Mouse (Mus musculus) brain, embryonic 14.5 days (tissue): ENCODE measurements around the gene Zdhhc24.

Source experiments
- CTCF ChIP-seq: fragments of 200-500 bp; IDR thresholded peaks from 2 replicates; pipeline ENCODE4 v1.5.1; 2012; ENCODE audit warnings: inconsistent platforms, mild to moderate bottlenecking, moderate library complexity, borderline replicate concordance; ENCODE audit not compliant: insufficient read depth, insufficient read length; ENCODE audit errors: extremely low read depth
- POLR2A ChIP-seq: fragments of 200-500 bp; IDR thresholded peaks from 2 replicates; pipeline ENCODE4 v1.6.1; 2012; ENCODE audit warnings: mild to moderate bottlenecking, inconsistent platforms, borderline replicate concordance; ENCODE audit not compliant: poor library complexity, insufficient read depth, insufficient read length, severe bottlenecking; ENCODE audit errors: extremely low read depth

DNA sequence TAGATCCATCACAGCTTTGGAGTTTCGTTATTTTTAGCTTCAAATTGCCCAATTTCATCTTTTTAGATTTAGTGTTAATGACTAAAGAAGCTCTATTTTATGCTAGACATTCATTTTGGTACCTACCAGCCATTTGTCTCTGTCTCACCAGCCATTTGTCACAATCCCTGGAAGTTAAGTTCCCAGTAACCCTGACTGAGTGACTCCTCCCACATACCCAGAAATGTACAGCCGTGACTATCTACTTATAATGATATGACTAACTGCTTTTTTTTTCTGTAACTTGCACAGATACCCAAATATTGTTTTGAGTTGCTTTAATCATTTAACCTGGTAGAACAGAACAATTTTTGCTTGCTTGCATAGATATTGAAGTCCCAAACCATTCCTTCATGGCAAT lies 32.6 kb upstream of the Zdhhc24 start:
- TF ChIP-seq CTCF (no peak), POLR2A (no peak)
